Mouse (Mus musculus) ovary, postnatal 10 days (tissue): ENCODE results near the gene Capza1.

Experiments used
- DNase-seq: peaks from one replicate; pipeline ENCODE4 v3.0.0; 2022; ENCODE audit warnings: low spot score

The Capza1 gene

DNA sequence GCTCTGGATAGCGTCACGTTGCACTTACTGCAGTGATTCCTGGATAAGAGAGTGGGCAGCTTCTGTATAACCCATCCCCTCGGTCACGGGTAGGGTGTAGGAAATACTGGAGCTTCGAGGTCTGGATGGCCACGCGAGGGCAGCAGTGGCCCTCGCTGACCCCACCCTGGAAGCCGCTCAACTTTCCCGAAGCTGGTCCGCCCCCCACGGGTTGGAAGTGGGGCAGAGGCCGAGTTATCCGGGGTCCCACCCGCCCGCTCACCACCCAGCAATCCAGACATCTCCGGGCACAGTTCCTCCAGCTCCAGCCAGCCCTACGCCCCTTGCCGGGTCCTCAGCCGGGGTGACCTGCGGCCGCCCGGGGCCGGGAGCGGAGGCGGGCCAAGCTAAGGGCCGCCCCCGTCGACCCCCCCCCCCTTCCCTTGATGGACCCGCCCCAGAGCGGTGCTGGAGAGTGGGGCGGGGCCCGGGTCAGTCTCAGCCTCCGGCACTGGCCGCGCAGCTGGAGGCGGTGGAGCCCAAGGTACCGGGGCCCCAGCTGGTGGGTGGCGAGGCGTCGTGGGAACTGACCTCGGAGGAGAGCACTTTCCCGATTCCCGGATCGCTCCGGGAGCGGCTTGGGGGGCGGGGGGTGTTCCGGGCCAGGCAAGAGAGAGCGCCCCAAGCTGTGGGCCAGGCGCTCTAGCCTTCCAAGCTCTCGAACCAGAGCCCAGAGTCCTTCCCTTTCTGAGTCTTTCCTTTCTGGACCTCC, 75.6 kb downstream of the Capza1 start:
- DNase-seq = peak; percentile 79

DNA sequence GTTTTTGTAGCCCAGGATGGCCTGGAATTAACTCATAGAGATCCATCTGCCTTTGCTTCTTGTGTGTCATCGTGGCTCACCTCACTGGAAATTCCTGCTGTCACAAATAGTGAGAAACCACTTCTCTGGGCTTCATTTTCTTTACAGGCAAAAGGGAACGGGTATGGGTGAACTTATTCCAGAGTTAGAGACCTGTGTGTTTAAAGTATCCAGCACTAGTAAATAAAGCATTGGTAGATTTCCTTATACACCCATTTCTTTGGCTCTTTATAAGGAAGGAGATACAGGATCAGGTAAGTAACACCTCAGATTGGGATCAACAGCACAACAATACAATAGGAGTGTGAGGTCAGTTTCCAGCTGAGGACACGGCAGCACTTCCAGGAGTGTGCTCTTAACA, 76.2 kb downstream of the Capza1 start, which contains the start of gene Rhoc:
Rhoc (plus strand) TSS at position 301 of the 400 bp plus-strand sequence.
- DNase-seq = no peak

DNA sequence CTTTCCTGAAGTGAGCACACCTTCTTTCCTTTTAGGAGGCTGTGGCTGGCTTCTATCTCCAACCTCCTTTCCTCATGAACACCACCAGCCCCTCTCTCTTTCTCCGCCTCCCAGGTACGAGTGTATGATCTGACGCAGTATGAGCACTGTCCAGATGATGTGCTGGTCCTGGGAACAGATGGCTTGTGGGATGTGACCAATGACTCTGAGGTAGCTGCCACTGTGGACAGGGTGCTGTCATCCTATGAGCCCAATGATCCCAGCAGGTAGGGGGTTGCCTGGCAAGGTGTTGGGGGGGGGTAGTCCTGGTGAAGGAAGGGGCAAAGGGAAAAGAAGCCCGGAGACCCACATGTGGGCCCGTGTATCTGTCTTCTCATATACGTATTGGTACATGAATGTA, 79.0 kb downstream of the Capza1 start:
- no peak for DNase-seq

DNA sequence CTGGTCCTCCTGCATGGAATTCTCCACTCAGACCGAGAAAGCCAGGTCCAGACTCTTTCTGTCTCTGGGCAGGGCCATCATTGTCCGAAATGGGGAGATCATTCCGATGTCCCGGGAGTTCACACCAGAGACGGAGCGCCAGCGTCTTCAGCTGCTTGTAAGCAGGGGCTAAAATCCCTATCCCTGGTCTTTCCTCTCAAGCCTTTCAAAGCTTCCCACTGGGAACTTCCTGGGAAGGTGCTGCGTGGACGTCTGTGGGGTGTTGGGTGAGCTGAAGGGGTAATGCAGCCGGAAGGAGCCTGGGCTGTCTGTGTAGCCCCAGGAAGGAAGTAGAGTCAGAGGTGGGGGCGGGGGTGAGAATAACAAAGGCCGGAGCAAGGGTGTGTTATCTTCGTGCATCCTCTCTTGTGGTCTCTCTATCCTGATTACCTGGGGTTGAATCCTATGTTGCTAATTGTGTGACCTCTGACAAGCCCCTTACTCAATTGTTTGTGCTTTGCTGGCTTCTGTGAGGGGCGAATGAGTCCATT, 80.3 kb downstream of the Capza1 start:
- DNase-seq = no peak

DNA sequence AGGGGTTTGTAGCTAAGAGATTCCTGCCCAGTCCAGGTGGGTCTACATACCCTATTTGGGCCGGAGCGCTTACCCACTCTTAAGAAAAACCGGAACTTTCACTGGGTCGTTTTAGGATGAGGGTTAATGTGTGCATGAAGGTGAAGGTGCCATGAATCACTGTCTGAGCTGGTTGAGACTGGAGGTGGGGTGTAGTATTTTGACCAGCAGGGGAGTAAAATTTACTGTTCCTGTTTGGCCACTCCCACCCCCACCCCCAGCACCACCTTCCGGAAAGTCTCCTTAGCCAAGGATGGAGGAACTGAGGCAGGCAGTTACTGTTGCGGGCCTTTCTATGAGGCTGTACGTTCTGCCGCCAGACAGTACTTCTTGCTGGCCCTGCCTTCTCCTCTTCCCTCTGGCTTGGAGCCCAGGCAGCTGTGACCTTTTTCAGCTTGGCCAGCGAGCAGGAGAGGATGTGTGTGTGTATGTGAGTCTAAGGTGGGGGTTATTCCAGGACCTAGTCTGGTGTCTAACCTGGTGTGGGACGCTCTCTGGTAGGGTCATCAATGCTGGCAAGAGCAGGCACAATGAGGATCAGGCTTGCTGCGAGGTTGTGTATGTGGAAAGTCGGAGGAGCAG, 82.1 kb downstream of the Capza1 start:
- DNase-seq = no peak

DNA sequence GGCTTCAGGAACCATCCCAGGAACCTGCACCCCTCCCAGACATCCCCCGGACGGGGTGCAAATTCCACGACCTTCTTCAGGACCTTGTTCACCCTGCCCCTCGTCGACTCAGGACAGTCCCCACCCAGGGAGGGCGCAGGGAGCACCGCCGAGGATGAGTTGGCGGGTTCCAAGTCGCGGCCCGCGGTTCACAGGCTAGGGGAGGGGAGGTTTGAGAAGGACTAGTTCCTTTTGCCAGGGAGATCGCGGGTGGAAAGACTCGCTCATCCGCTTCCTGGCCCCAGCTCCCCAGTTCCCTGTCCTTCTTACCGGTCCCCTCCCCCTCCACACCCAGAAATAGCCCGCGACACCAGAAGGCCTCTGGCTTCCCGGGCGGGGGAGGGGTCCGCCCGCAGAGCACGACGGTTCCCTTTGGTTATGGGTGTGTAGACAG, 82.8 kb downstream of the Capza1 start, which contains the start of gene Fam19a3:
Fam19a3 (minus strand) TSS at position 370 of the 433 bp plus-strand sequence.
- no peak for DNase-seq

DNA sequence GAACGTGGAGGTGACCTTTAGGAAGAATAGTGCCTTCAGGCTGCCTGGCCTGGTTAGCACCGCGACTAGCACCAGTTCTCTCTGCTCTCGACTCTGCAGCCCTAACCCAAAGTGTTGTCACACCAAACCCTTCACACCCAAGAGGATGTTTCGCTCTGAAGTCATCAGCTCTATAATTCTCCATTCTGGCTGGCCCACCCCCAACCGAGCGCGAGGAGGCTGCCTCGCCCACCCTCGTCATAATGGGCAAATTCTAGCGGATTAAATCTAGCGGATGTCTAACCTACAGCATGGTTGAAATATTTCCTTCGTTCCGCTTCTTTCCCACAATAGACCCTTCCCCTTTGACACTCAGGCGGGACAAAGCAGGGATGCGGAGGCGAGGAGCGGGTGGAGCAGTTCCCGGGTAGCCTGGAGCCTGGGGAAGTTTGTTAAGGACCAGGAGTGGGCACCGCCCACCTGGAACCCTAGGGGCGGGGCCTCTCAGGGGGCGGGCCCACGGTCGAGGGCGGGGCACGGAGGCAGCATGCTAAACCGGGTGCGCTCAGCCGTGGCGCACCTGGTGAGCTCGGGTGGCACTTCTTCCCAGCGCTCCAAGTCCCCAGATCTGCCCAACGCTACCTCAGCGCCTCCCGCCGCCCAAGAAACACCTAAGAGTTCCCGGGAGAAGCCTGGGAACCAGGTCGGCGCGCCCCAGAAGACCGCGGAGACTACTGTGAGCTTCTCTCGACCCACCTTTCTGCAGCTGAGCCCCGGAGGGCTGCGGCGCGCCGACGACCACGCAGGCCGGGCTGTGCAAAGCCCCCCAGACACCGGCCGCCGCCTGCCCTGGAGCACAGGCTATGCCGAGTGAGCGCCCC, 83.5 kb downstream of the Capza1 start, which contains the start of gene Ppm1j:
Ppm1j (plus strand) TSS at position 496 of the 860 bp plus-strand sequence.
- DNase-seq = no peak

DNA sequence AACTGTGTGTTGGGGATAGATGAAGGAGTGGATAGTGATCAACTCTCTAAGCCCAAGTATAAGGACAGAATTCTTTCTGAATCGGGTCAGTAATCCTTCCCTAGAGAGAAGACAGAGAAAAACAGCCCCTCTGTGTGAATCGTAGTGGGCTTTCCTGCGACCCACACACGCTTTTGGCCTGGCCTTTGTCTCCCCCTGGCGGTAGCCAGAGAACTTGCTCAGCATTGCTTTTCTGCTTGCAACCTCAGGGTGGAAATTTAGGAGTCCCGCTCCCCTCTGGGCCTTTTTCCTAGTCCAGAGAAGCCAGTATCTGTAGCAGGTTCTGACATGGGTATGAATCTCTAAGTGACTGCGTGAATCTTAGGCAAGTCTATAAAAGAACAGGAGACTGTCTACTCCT, 84.4 kb downstream of the Capza1 start:
- no peak for DNase-seq

DNA sequence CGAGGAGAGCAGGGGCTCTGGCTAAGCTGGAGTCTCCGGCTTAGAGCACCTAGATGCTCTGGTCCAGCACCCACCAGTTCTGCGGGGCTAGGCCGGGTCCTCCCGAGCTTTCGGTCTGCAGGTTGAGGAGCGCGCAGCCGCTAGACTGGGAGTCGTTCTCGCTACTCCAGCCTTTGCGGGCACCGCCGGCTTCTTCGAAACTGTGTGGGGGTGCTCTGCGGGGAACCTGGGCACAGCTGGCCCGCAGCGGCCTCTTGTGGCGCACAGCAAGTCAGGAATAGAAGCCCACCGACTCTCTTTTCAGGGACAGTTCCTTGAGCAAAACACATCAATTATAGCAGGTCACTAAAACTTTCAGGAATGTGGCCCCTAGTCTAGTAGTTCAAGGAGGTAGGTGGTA, 87.0 kb downstream of the Capza1 start:
- DNase-seq = no peak

DNA sequence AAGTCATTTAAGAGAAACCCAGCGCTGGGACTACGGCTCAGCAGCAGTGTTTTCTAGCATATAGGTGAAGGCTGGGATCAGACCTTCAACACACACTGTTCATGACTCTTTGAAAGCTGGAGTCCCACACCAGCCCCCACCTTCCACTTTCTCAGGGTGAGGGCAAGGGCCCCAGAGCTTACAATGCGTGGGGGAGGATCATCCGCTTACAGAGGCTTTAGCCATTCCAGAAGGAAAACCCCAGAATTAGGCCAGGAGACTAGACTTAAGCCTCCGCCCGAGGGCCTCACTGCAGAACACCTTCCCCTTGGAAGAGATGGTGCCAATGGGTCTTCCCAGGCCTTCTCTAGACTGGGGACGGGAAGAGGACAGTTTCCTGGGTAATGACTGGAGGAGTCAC, 91.0 kb downstream of the Capza1 start:
- no peak for DNase-seq
